Mouse (Mus musculus) embryonic facial prominence, embryonic 12.5 days (tissue): ENCODE measurements at regions not wholly inside any gene's neighbourhood (a gene's known extent, or its start where the extent isn't known, plus 50 kb on each side); places are given as distances from the start of the nearest gene placed in this dataset.
A peak's percentile ranks its signal among the peaks of the same experiment; 100 is the strongest.

Source experiments
- ATAC-seq: fragments of 200-750 bp; cut with Nextera tagmentation; 2 replicates; pipeline ENCODE4 v1.8.0; 2017; ENCODE audit not compliant: insufficient number of reproducible peaks, insufficient read depth, low FRiP score, low TSS enrichment
- H3K27ac ChIP-seq: fragments of 300-500 bp; sonication (generic); 2 replicates; pipeline ENCODE4 v1.5.1; 2016; ENCODE audit warnings: mild to moderate bottlenecking
- H3K27me3 ChIP-seq: fragments of 300-500 bp; sonication (generic); 2 replicates; pipeline ENCODE4 v1.6.1; 2016; ENCODE audit warnings: mild to moderate bottlenecking, moderate library complexity
- H3K36me3 ChIP-seq: fragments of 300-500 bp; sonication (generic); 2 replicates; pipeline ENCODE4 v1.6.1; 2016; ENCODE audit warnings: mild to moderate bottlenecking
- H3K4me1 ChIP-seq: fragments of 300-500 bp; sonication (generic); 2 replicates; pipeline ENCODE4 v1.6.1; 2016
- H3K4me2 ChIP-seq: fragments of 300-500 bp; sonication (generic); replicated peaks from 2 replicates; pipeline ENCODE4 v1.6.1; 2016; ENCODE audit warnings: mild to moderate bottlenecking, moderate library complexity
- H3K4me3 ChIP-seq: fragments of 300-500 bp; sonication (generic); 2 replicates; pipeline ENCODE4 v1.5.1; 2016; ENCODE audit warnings: mild to moderate bottlenecking
- H3K9ac ChIP-seq: fragments of 300-500 bp; sonication (generic); 2 replicates; pipeline ENCODE4 v1.6.1; 2016; ENCODE audit warnings: mild to moderate bottlenecking, moderate library complexity
- H3K9me3 ChIP-seq: fragments of 300-500 bp; sonication (generic); 2 replicates; pipeline ENCODE4 v1.6.1; 2016; ENCODE audit warnings: mild to moderate bottlenecking, moderate library complexity
- WGBS: fragments of 180-500 bp; shearing (Covaris S2); methylation state at CpG from one replicate; pipeline ENCODE4 v1.1.7; 2016; 5-methylcytosine and 5-hydroxymethylcytosine counted together

- no peaks in the 10 kb centered on the region for H3K4me1 ChIP-seq
- H3K9me3 ChIP-seq, result no peaks in the 10 kb centered on the region
- H3K9ac ChIP-seq, result no peak overlapping the region
- H3K36me3 ChIP-seq, result no peaks in the 10 kb centered on the region
- ATAC-seq, result no peak
- no peak overlapping the region for H3K4me3 ChIP-seq
- H3K27me3 ChIP-seq, result no peaks in the 10 kb centered on the region
- no peak overlapping the region for H3K4me2 ChIP-seq
- H3K27ac ChIP-seq, result no peak overlapping the region
- 91% methylated on average over 8 of the region's 8 CpGs for WGBS
Observed at GRCm38 (mm10) chr4:53386309-53386708, 53.9 kb upstream of the Slc44a1 start.

- no peak for ATAC-seq
- H3K4me1 ChIP-seq, result no peaks in the 10 kb centered on the region
- H3K27me3 ChIP-seq, result no peaks in the 10 kb centered on the region
- no peak overlapping the region for H3K27ac ChIP-seq
- H3K4me3 ChIP-seq, result no peak overlapping the region
- H3K36me3 ChIP-seq, result no peaks in the 10 kb centered on the region
- no peak overlapping the region for H3K9ac ChIP-seq
- H3K4me2 ChIP-seq, result 0 out of 2 replicates have a peak overlapping the region, but pooled peaks have one; percentile 5
- H3K9me3 ChIP-seq, result no peaks in the 10 kb centered on the region
- 37% methylated on average over 6 of the region's 6 CpGs for WGBS
Observed at GRCm38 (mm10) chr4:53384761-53385160, 55.5 kb upstream of the Slc44a1 start.

GRCm38 (mm10) chr4:53384104-53384503 lies 56.1 kb upstream of the Slc44a1 start:
- Histone ChIP-seq H3K27ac (no peak overlapping the region), H3K27me3 (no peaks in the 10 kb centered on the region), H3K4me1 (no peaks in the 10 kb centered on the region), H3K4me3 (no peak overlapping the region), H3K36me3 (no peaks in the 10 kb centered on the region), H3K4me2 (no peak overlapping the region), H3K9me3 (no peaks in the 10 kb centered on the region), H3K9ac (no peak overlapping the region)
- 71% methylated on average over 6 of the region's 6 CpGs for WGBS
- no peak for ATAC-seq

GRCm38 (mm10) chr4:53382012-53382411 lies 58.2 kb upstream of the Slc44a1 start:
- H3K36me3 ChIP-seq, result no peaks in the 10 kb centered on the region
- H3K4me2 ChIP-seq, result no peak overlapping the region
- no peaks in the 10 kb centered on the region for H3K27me3 ChIP-seq
- H3K9ac ChIP-seq, result no peak overlapping the region
- no peak overlapping the region for H3K4me3 ChIP-seq
- WGBS, result 69% methylated on average over 4 of the region's 4 CpGs
- no peaks in the 10 kb centered on the region for H3K4me1 ChIP-seq
- no peak overlapping the region for H3K27ac ChIP-seq
- H3K9me3 ChIP-seq, result no peaks in the 10 kb centered on the region
- ATAC-seq, result no peak

GRCm38 (mm10) chr4:53379855-53380254 lies 60.4 kb upstream of the Slc44a1 start:
- Histone ChIP-seq H3K4me2 (no peak overlapping the region), H3K27ac (no peak overlapping the region), H3K9ac (no peak overlapping the region), H3K9me3 (no peaks in the 10 kb centered on the region), H3K27me3 (no peaks in the 10 kb centered on the region), H3K36me3 (no peaks in the 10 kb centered on the region), H3K4me1 (no peaks in the 10 kb centered on the region), H3K4me3 (no peak overlapping the region)
- 92% methylated on average over 1 of the region's 1 CpGs for WGBS
- no peak for ATAC-seq

GRCm38 (mm10) chr4:53376995-53377394 lies 63.2 kb upstream of the Slc44a1 start:
- H3K36me3 ChIP-seq, result no peaks in the 10 kb centered on the region
- H3K9me3 ChIP-seq, result no peaks in the 10 kb centered on the region
- H3K27me3 ChIP-seq, result no peaks in the 10 kb centered on the region
- WGBS, result 78% methylated on average over 4 of the region's 4 CpGs
- no peaks in the 10 kb centered on the region for H3K4me1 ChIP-seq
- H3K9ac ChIP-seq, result no peak overlapping the region
- no peak overlapping the region for H3K4me2 ChIP-seq
- ATAC-seq, result no peak
- H3K4me3 ChIP-seq, result no peak overlapping the region
- no peak overlapping the region for H3K27ac ChIP-seq

GRCm38 (mm10) chr4:53356374-53356773 lies 83.8 kb upstream of the Slc44a1 start:
- Histone ChIP-seq H3K9ac (no peak overlapping the region), H3K27ac (no peak overlapping the region), H3K9me3 (no peaks in the 10 kb centered on the region), H3K4me2 (no peak overlapping the region), H3K27me3 (no peaks in the 10 kb centered on the region), H3K4me1 (peaks cover 7% of the 10 kb centered on the region; the same call in 1 of the 2 replicates), H3K4me3 (no peak overlapping the region), H3K36me3 (no peaks in the 10 kb centered on the region)
- 58% methylated on average over 2 of the region's 2 CpGs for WGBS
- no peak for ATAC-seq

- H3K27me3 ChIP-seq, result no peaks in the 10 kb centered on the region
- 47% methylated on average over 5 of the region's 5 CpGs for WGBS
- no peak overlapping the region for H3K9ac ChIP-seq
- no peaks in the 10 kb centered on the region for H3K36me3 ChIP-seq
- H3K9me3 ChIP-seq, result no peaks in the 10 kb centered on the region
- ATAC-seq, result no peak
- H3K4me1 ChIP-seq, result peaks cover 7% of the 10 kb centered on the region; the same call in 1 of the 2 replicates
- no peak overlapping the region for H3K4me3 ChIP-seq
- no peak overlapping the region for H3K27ac ChIP-seq
- H3K4me2 ChIP-seq, result no peak overlapping the region
Observed at GRCm38 (mm10) chr4:53354961-53355360, 85.3 kb upstream of the Slc44a1 start.

GRCm38 (mm10) chr4:53353399-53354090 lies 86.7 kb upstream of the Slc44a1 start:
- ATAC-seq, result no peak
- no peaks in the 10 kb centered on the region for H3K27me3 ChIP-seq
- no peak overlapping the region for H3K27ac ChIP-seq
- no peaks in the 10 kb centered on the region for H3K9me3 ChIP-seq
- H3K9ac ChIP-seq, result no peak overlapping the region
- no peak overlapping the region for H3K4me3 ChIP-seq
- WGBS, result 61% methylated on average over 4 of the region's 4 CpGs
- no peaks in the 10 kb centered on the region for H3K36me3 ChIP-seq
- no peak overlapping the region for H3K4me2 ChIP-seq
- peaks cover 7% of the 10 kb centered on the region; the same call in 1 of the 2 replicates for H3K4me1 ChIP-seq

GRCm38 (mm10) chr4:53351104-53351607 lies 89.1 kb upstream of the Slc44a1 start:
- no peaks in the 10 kb centered on the region for H3K27me3 ChIP-seq
- no peak overlapping the region for H3K4me3 ChIP-seq
- no peak overlapping the region for H3K27ac ChIP-seq
- WGBS, result 88% methylated on average over 4 of the region's 4 CpGs
- H3K9ac ChIP-seq, result no peak overlapping the region
- H3K4me1 ChIP-seq, result peaks cover 7% of the 10 kb centered on the region; the same call in 1 of the 2 replicates
- no peak overlapping the region for H3K4me2 ChIP-seq
- no peaks in the 10 kb centered on the region for H3K36me3 ChIP-seq
- H3K9me3 ChIP-seq, result no peaks in the 10 kb centered on the region
- no peak for ATAC-seq

GRCm38 (mm10) chr4:53345346-53345745 lies 94.9 kb upstream of the Slc44a1 start:
- ATAC-seq, result no peak
- Histone ChIP-seq H3K4me3 (no peak overlapping the region), H3K4me1 (no peaks in the 10 kb centered on the region), H3K4me2 (no peak overlapping the region), H3K9me3 (0 out of 2 replicates have a peak, but pooled peaks cover 4% of the 10 kb centered on the region), H3K27me3 (no peaks in the 10 kb centered on the region), H3K27ac (no peak overlapping the region), H3K36me3 (no peaks in the 10 kb centered on the region), H3K9ac (no peak overlapping the region)
- 96% methylated on average over 4 of the region's 4 CpGs for WGBS

GRCm38 (mm10) chr4:53344546-53344945 lies 95.7 kb upstream of the Slc44a1 start:
- ATAC-seq, result no peak
- 80% methylated on average over 8 of the region's 8 CpGs for WGBS

More at GRCm38 (mm10) chr4:53344546-53344945, 95.7 kb upstream of the Slc44a1 start:
- Histone ChIP-seq H3K36me3 (no peaks in the 10 kb centered on the region), H3K27ac (no peak overlapping the region), H3K4me2 (no peak overlapping the region), H3K27me3 (no peaks in the 10 kb centered on the region), H3K4me3 (no peak overlapping the region), H3K9me3 (0 out of 2 replicates have a peak, but pooled peaks cover 4% of the 10 kb centered on the region), H3K9ac (no peak overlapping the region), H3K4me1 (no peaks in the 10 kb centered on the region)
